Mouse (Mus musculus) small intestine, adult 2 months (tissue): Measurements from ENCODE around the gene Arpc3.

Experiments used
- CTCF ChIP-seq: fragments of 200-500 bp; IDR thresholded peaks from 2 replicates; pipeline ENCODE4 v1.5.1; 2012; ENCODE audit warnings: low read depth, mild to moderate bottlenecking, control low read depth, inconsistent platforms, low read length, moderate library complexity, mixed read lengths; ENCODE audit not compliant: insufficient replicate concordance, insufficient read length; ENCODE audit errors: extremely low read depth
- POLR2A ChIP-seq: fragments of 200-500 bp; IDR thresholded peaks from 2 replicates; pipeline ENCODE4 v1.6.1; 2012; ENCODE audit warnings: low read depth, mild to moderate bottlenecking, control low read depth, inconsistent platforms, low read length, moderate library complexity

DNA sequence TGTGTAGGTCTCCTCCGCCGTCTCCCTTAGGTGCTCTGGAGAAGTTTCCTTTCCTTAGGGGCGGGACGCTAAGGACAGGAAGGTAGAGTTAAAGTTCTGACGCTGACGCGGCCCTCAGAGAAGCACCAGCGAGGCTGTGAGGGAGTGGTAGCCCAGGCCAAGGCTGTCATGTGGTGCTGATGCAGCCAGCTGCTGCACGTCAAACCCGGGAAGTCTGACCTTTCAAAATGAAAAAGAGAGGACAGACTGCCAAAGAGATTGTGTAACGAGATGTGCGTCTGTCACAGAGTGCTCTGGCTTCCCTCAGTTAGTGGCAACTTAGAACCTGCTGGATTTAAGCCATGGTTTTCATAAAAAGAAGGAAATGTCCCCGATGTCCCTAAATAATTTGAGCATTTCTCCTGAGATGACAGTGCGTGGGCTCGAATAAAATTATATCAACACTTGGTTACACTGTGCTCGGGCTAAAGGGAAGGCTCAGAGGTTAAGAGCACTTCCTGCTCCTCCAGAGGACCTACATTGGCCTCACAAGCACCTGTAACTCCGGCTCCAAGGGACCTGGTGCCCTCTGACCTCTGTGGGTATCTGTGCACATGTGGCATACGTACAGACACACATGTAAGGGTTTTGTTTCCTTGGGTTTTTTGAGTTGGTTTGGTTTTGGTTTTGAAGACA is 9.1 kb downstream of the Arpc3 start:
- TF ChIP-seq CTCF (no peak), POLR2A (no peak)
